Comparison of ENCODE assay signal across 25 mouse cellular contexts in genomic region chr15:16313818-16314217, GRCm38 (mm10).
"Had no signal": no experiment of that assay in that cellular context is flagged by ENCODE, and none has a peak within 500 bp of the region (broad histone marks: within the 10 kb centered on the region; RNA-seq: fewer than 3 reads in every experiment).

No protein-coding gene starts in this region.

- H3K36me3 ChIP-seq: heart, embryonic 10.5 days; heart, embryonic 12.5 days; hindbrain, embryonic 10.5 days; hindbrain, embryonic 12.5 days; intestine, embryonic 15.5 days; limb, embryonic 13.5 days; limb, embryonic 15.5 days had no signal

- H3K27ac ChIP-seq: gastrocnemius, adult 2 months; heart, embryonic 10.5 days; hindbrain, embryonic 10.5 days; hindbrain, embryonic 12.5 days; hindbrain, embryonic 14.5 days; intestine, embryonic 15.5 days; left cerebral cortex, adult 2 months; limb, embryonic 13.5 days; limb, embryonic 15.5 days had no signal

- H3K4me1 ChIP-seq: heart, embryonic 10.5 days; heart, embryonic 12.5 days; hindbrain, embryonic 10.5 days; hindbrain, embryonic 12.5 days; intestine, embryonic 15.5 days; limb, embryonic 13.5 days; limb, embryonic 15.5 days had no signal

- DNase-seq: gastrocnemius, adult 2 months; gastrocnemius, postnatal 10 days; gastrocnemius, postnatal 25 days; heart, adult 18-20 months; heart, postnatal 10 days; heart, postnatal 4 days; kidney, adult 18-20 months; kidney, adult 8-10 months; kidney, postnatal 10 days; kidney, postnatal 25 days; kidney, postnatal 4 days; lung, adult 2 months had no signal

- H3K27me3 ChIP-seq: heart, embryonic 12.5 days; hindbrain, embryonic 12.5 days; intestine, embryonic 15.5 days; limb, embryonic 13.5 days; limb, embryonic 15.5 days had no signal

- H3K4me3 ChIP-seq: gastrocnemius, adult 2 months; heart, embryonic 10.5 days; heart, embryonic 12.5 days; hindbrain, embryonic 10.5 days; hindbrain, embryonic 12.5 days; intestine, embryonic 15.5 days; layer of hippocampus, adult 2 months; left cerebral cortex, adult 2 months; limb, embryonic 13.5 days; limb, embryonic 15.5 days had no signal

- H3K9me3 ChIP-seq: heart, embryonic 10.5 days; heart, embryonic 12.5 days; hindbrain, embryonic 10.5 days; hindbrain, embryonic 12.5 days; intestine, embryonic 15.5 days; limb, embryonic 13.5 days; limb, embryonic 15.5 days had no signal

- ATAC-seq: hindbrain, embryonic 16.5 days; inflammation-experienced regulatory T-cells, adult 6 months; intestine, embryonic 15.5 days; intestine, postnatal 0 days had no signal

- H3K4me2 ChIP-seq: heart, embryonic 12.5 days; hindbrain, embryonic 12.5 days; hindbrain, embryonic 14.5 days; intestine, embryonic 15.5 days; limb, embryonic 13.5 days; limb, embryonic 15.5 days had no signal

- H3K9ac ChIP-seq: heart, embryonic 12.5 days; hindbrain, embryonic 12.5 days; hindbrain, embryonic 14.5 days; intestine, embryonic 15.5 days; limb, embryonic 13.5 days; limb, embryonic 15.5 days had no signal
